Mouse (Mus musculus): ENCODE measurements around the gene Ptch2. TPM values are rescaled to one million over a fixed set of nuclear protein-coding genes. Genes with fewer than 3 reads are reported as not detected.

Gene Ptch2
- total RNA-seq, 2 experiments from 2014 or later, result 1.7 to 3.5 TPM

DNA sequence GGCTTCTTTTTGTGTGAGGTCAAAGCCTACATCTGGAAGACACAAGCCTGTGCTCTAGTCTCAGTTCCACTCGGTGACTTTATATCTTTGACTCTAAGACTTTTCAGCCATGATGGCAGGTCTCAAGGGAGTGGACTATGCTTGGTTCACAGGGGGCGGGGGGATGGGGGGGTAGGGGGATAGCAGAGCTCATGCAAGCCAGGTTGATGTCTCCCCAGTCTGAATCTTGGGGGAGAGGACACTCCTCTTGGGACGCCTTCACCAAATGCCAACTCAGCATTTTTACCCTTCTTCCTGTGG lies 28.3 kb downstream of the Ptch2 start:
- Histone ChIP-seq H3K4me3 (no peak overlapping the region), H3K27ac (peak overlapping the region; percentile 98)
- intact Hi-C loops (cut with DNase I), result no loop called here
- no peak for DNase-seq (ENCODE audit: extremely low spot score in 1 of 2, low spot score in 2 of 2)
- no peak for TF ChIP-seq CTCF (IDR thresholded peaks at IDR 0.05)

DNA sequence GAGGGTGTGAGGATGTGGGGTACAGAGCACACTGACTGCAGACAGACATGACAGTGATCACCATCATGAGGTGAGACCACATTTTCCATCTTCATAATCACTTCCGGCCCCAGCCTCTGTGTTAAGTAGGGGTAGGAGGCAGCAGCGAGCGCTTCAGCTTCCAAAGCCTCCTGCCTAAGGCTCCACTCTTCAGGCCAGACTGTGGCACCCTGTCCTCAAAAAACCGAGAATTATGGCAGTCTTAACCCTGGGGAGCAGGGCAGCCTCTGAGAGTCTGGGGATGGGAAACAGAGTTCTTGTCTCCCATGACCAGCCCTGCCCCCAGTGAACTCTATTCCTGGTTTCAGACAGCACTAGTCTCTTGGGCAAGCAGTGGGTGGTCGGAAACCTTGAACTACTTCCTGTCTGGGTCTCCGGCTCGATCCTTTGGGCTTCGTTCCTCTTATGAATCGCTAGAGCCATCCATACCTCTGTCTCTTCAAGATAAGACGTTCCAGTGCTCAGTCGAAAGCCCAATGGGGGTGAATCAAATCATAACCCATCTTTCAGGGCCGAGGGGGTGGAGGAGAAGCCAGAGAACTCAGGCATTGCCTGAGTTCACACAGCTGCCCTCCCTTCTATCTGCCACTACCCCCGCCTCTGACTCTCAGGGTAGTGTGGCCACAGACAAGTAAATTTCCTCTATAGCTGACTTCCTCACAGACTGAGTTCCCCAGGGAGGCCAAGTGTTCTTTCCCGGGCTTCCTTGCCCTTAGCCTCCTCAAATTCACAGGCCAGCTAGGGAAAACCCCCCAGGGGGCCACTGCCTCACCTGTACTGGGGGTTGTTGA lies 28.9 kb downstream of the Ptch2 start:
- no peak for TF ChIP-seq CTCF (IDR thresholded peaks at IDR 0.05)
- intact Hi-C loops (cut with DNase I), result no loop called here
- Histone ChIP-seq H3K27ac (peak overlapping the region; percentile 98), H3K4me3 (no peak overlapping the region)
- no peak for DNase-seq (ENCODE audit: extremely low spot score in 1 of 2, low spot score in 2 of 2)

DNA sequence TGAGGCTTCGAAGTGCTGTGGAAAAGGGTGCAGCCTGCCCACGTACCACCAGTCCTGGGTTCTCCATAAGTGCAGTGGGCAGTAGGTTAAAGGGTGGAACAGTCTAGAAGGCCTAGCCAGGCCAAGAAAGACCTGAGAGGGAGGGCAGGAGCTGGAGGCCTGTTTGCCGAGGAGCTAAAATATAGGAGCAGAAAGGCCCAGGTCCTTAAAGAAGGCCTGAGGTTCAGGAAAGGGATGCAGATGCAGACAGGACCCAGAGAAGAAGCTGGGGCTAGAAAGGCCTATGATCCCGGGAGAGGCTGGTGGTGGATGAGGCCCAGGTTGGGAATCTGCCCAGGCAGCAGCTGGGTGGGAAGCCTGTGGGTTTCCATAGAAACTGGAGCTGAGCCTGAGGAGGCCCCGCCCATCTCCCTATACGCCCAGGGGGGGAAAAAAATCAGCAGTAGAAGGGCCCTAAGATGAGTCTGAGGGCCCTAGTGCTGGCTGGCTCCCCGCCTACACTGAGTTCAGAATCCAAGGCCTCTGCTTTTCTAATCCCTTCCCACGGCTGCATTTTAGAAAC lies 29.6 kb downstream of the Ptch2 start, which contains the start of gene Btbd19:
TSS of gene Btbd19 (minus strand) at position 378 of the 562 bp plus-strand sequence.
- intact Hi-C loops (cut with DNase I), result no loop called here
- TF ChIP-seq CTCF (IDR thresholded peaks at IDR 0.05), result no peak
- H3K27ac ChIP-seq, result peak within 1 kb of the TSS; percentile 98
- no peak within 1 kb of the TSS for H3K4me3 ChIP-seq
- DNase-seq (ENCODE audit: extremely low spot score in 1 of 2, low spot score in 2 of 2), result peak; percentile 67 to 70

DNA sequence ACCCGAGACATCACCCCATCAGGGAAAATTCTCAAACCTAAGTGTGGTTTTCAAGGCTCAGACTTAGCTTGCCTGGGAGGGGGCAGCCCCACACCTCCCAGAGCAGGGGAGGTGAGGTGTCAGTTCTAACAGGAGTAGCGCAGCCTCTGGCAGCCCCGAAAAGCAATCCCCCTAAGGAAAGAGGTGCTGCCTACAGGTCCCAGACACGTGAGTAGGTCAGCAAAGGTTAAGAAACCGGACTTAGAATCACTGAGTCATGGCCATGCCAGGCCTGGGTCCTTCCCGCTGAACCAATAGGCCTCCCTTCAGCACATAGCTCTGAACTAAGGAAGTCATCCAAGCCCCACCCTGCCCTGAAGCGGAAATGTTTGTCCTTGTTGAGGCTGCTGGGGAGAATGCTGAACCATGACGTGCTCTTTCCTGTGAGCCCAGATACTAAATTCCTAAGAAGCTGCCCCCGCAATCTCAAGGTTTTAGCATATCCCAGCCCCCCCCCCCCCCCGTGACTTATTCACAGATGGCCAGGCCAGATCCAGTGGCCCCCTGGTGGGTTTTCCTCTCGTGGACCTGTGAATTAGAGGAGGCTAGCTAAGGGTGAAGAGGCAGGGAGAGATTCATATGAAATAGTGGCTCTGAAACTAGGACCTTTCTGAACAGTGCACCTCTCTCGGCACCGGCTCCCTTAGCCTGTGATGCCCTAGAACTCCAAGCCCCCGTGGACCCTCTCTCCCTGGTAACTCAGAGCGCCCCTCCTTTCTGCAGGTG lies 30.2 kb downstream of the Ptch2 start:
- Histone ChIP-seq H3K4me3 (no peak overlapping the region), H3K27ac (peak overlapping the region; percentile 98)
- intact Hi-C loops (cut with DNase I), result no loop called here
- no peak for DNase-seq (ENCODE audit: extremely low spot score in 1 of 2, low spot score in 2 of 2)
- TF ChIP-seq CTCF (IDR thresholded peaks at IDR 0.05), result no peak

DNA sequence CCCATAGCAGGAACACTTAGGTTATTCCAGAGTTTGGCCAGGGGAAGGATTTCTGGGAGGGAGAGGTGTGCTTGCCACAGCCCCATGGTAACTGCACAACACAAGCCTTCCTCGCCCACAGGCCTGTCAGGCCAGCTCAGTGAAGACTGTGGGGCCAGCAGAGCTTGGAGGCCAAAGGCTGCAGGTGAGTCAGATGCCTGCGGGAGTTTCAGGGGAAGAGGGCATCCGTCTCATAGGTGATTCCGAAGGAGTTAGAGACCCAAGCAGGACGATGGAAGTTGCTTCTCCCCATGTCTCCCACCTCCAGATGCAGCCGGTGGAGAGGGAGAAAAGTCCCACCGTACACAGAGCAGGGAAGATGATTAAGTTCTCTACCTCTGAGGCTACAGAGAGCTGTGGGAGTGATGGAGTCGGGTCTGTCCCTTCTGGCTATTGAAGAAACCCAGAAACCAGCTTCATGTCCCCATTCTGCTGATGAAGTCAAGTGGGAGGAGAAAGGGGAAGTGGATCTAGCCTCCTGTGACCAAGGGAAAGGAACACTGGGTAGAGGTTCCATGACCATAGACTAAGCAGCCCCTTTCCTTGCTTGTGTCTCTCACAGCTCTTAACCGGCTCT lies 30.9 kb downstream of the Ptch2 start, which contains the start of gene Tctex1d4:
TSS of gene Tctex1d4 (plus strand) at position 120 of the 616 bp plus-strand sequence.
- peak within 1 kb of the TSS; percentile 98 for H3K27ac ChIP-seq
- no peak for TF ChIP-seq CTCF (IDR thresholded peaks at IDR 0.05)
- no peak for DNase-seq (ENCODE audit: extremely low spot score in 1 of 2, low spot score in 2 of 2)
- intact Hi-C loops (cut with DNase I), result no loop called here
- no peak within 1 kb of the TSS for H3K4me3 ChIP-seq

DNA sequence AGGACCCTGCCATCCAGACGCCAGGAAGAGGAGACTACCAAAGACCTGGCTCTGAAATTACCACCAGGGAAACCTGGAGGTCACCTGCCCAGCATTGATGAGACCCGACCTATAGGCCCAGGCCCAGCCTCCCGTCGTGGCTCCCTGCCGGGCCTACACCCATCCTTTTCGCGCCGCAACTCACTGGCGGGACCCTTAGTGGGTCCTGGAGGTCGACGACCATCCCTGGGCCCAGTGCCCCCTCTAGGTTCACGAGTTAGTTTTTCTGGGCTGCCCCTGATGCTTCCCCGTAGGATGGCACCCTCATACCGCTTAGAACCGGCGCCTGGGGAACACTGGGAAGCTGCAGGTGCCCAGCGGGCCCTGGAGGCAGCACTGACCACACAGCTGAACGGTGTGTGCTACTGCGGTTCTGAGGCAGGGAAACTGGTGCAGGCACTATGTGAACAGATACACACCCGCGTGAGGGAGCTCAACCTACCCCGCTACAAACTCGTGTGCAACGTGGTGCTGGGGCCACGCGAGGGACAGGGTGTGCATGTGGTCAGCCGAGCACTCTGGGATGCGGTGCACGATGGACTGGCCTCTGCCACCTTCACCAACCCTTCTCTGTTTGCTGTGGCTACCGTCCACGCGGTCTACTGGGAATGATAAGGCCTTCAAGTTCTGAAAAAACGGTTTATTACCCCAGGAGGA lies 32.3 kb downstream of the Ptch2 start:
- DNase-seq (ENCODE audit: extremely low spot score in 1 of 2, low spot score in 2 of 2), result no peak
- no peak for TF ChIP-seq CTCF (IDR thresholded peaks at IDR 0.05)
- no peak overlapping the region for H3K27ac ChIP-seq
- H3K4me3 ChIP-seq, result no peak overlapping the region
- intact Hi-C loops (cut with DNase I), result no loop called here

DNA sequence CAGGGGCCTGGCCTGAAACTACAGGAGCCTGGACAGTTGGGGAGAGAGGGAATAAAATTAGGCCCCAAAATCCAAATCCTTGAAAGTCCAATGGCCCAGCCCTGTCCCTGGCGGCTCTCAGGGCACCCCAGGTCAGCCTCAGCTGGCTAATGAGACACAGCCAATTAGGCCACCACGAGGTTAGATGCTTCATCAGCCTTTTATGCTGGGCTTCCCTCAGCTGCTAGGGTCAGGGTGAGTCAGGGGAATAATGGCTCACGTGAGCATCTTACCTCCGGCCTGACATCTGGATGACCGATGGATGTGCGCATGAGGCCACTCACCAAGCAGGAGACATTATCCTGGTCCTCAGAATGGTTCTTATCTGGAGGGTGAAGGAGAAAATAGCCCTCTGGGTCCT lies 34.9 kb downstream of the Ptch2 start:
- no peak for TF ChIP-seq CTCF (IDR thresholded peaks at IDR 0.05)
- DNase-seq (ENCODE audit: extremely low spot score in 1 of 2, low spot score in 2 of 2), result no peak
- intact Hi-C loops (cut with DNase I), result loop anchor here (5.0 kb wide), 1 partner anchor 308 kb away; the partner anchor contains the start of gene Hpdl

DNA sequence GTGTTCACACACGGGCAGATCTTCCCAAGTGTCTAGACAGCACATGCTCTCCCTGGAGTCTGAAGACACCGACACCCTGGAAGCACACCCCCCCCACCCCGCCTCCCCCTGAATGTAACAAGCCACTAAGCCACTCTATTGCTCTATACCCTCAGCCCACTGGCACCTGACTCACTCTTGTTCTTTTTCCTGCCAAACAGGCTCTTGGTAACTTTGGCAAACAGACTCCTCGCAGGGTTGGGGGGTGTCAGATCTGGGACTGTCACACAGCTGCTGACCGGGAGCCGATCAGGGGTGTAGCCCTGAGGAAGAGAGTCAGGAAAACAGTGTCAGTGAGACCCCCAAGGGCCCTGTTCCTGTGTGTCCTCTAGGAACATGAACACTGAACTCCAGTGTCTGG lies 35.3 kb downstream of the Ptch2 start:
- no peak overlapping the region for H3K4me3 ChIP-seq
- TF ChIP-seq CTCF (IDR thresholded peaks at IDR 0.05), result no peak
- DNase-seq (ENCODE audit: extremely low spot score in 1 of 2, low spot score in 2 of 2), result no peak
- H3K27ac ChIP-seq, result 0 out of 2 replicates have a peak overlapping the region, but pooled peaks have one; percentile 1
- intact Hi-C loops (cut with DNase I), result loop anchor here (5.0 kb wide), 1 partner anchor 309 kb away; the partner anchor contains the start of gene Hpdl

More for the DNA sequence above, 34.9 kb downstream of the Ptch2 start:
- no peak overlapping the region for H3K27ac ChIP-seq
- H3K4me3 ChIP-seq, result no peak overlapping the region

DNA sequence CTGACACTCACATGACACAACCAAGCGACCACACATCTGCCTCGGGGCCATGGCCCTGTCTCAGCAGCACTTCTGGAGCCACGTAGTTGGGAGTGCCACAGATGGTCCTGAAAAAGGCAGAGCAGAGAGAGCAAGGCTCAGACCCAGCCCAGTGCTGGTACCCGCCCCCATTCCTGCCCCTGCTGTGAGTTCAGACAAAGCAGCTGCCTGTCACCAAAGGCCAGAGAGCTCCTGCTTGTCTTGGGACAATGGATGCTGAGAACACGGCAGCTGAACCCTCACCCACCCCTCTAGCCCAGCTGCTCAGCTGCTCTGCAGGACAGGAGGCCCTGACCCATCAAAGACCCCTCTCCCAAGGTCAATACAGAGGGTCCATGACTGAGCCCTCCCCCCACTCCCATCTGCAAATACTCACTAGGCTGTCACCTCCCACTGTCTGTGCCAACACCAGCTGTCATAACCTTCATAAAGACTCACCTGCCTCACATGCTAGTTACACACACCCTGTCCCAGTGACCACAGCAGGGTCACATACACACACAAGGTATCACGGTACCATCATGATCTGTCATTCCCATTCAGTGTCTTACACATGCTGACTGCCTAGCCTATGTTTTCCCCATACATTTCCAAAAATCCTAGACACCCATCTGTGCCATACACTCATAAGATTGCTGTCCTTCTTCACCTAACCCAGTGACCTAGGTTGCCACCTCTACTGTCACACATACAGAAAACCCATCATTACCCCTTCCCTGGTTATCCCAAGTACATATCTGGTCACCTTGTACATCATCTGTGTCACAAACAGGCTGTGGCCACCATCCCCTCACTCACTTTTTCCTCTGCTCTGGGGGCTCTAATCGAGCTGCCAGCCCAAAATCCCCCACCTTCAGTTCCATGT lies 36.3 kb downstream of the Ptch2 start:
- intact Hi-C loops (cut with DNase I), result loop anchor here (5.0 kb wide), 1 partner anchor 310 kb away; the partner anchor contains the start of gene Hpdl
- Histone ChIP-seq H3K4me3 (peak overlapping the region; percentile 73), H3K27ac (peak overlapping the region; percentile 45; the same call in 1 of the 2 replicates)
- DNase-seq (ENCODE audit: extremely low spot score in 1 of 2, low spot score in 2 of 2), result no peak
- TF ChIP-seq CTCF (IDR thresholded peaks at IDR 0.05), result no peak

DNA sequence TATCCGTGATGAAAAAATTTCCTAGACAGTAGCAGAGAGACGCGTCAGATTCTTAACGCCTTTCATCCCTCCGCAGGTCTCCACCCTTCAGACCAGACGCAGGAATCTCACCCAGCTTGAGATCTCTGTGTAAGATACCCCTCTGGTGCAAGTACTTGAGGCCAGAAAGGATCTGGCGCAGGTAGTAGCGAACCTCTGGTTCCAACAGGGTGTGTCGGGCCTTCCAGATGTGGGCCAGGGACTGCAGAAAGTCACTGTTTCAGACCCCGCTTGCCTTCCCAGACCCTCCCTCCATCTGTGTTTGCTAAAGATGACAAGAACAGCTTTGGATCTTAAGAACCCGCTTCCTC lies 36.9 kb downstream of the Ptch2 start:
- DNase-seq (ENCODE audit: extremely low spot score in 1 of 2, low spot score in 2 of 2), result no peak
- intact Hi-C loops (cut with DNase I), result loop anchor here (5.0 kb wide), 1 partner anchor 310 kb away; the partner anchor contains the start of gene Hpdl
- Histone ChIP-seq H3K4me3 (peak overlapping the region; percentile 73), H3K27ac (peak overlapping the region; percentile 45; the same call in 1 of the 2 replicates)
- no peak for TF ChIP-seq CTCF (IDR thresholded peaks at IDR 0.05)

Data from left cerebral cortex, adult 2 months (tissue).